Mouse (Mus musculus) cerebellum, postnatal 14 days (tissue): ENCODE data around the gene Nxph3.
"Not testable (repeated sequence)": the region's sequence is repeated elsewhere in the genome, so short reads cannot be mapped to it uniquely, and the experiment has no call there.

Experiments
- DNase-seq, 2 experiments: peaks; one replicate each; pipeline ENCODE4 v3.0.0; 2021; ENCODE audit warnings: mixed read lengths in 2 of 2

Gene Nxph3

GRCm38 (mm10) chr11:95517162-95517561, 2.8 kb upstream of the Nxph3 start:
- peak in 1 of 2 experiments; percentile 44 for DNase-seq

- DNase-seq = peak in 1 of 2 experiments; percentile 59
Observed at GRCm38 (mm10) chr11:95516491-95516911, 2.1 kb upstream of the Nxph3 start.

- DNase-seq = peak; percentile 41 to 46
Observed at GRCm38 (mm10) chr11:95515376-95516323, 1.3 kb upstream of the Nxph3 start.

- peak; percentile 51 to 52 for DNase-seq
Observed at GRCm38 (mm10) chr11:95513461-95514297, 691 bp downstream of the Nxph3 start.

- no peak for DNase-seq
Observed at GRCm38 (mm10) chr11:95512383-95512782, 2.0 kb downstream of the Nxph3 start.

GRCm38 (mm10) chr11:95511919-95512318, 2.5 kb downstream of the Nxph3 start:
- peak in 1 of 2 experiments; percentile 40 for DNase-seq

GRCm38 (mm10) chr11:95510631-95511030, 3.7 kb downstream of the Nxph3 start:
- no peak for DNase-seq

GRCm38 (mm10) chr11:95509126-95509717, 5.1 kb downstream of the Nxph3 start:
- peak; percentile 43 to 66 for DNase-seq

GRCm38 (mm10) chr11:95508211-95508926, 6.0 kb downstream of the Nxph3 start:
- peak; percentile 20 to 40 for DNase-seq

- peak in 1 of 2 experiments; percentile 9 for DNase-seq
Observed at GRCm38 (mm10) chr11:95507785-95508184, 6.6 kb downstream of the Nxph3 start.

GRCm38 (mm10) chr11:95507041-95507716, 7.2 kb downstream of the Nxph3 start:
- DNase-seq = peak; percentile 53 to 63

- DNase-seq = peak; percentile 62 to 63
Observed at GRCm38 (mm10) chr11:95504271-95504731, 10.1 kb downstream of the Nxph3 start.

GRCm38 (mm10) chr11:95503581-95504180, 10.7 kb downstream of the Nxph3 start:
- peak; percentile 69 to 75 for DNase-seq

- not testable (repeated sequence) for DNase-seq
Observed at GRCm38 (mm10) chr11:95501826-95502225, 12.5 kb downstream of the Nxph3 start.

GRCm38 (mm10) chr11:95500836-95501235, 13.5 kb downstream of the Nxph3 start:
- DNase-seq = peak; percentile 68 to 74

GRCm38 (mm10) chr11:95500412-95500811, 14.0 kb downstream of the Nxph3 start:
- DNase-seq = peak in 1 of 2 experiments; percentile 46

- no peak for DNase-seq
Observed at GRCm38 (mm10) chr11:95497921-95498320, 16.4 kb downstream of the Nxph3 start.

- peak in 1 of 2 experiments; percentile 23 for DNase-seq
Observed at GRCm38 (mm10) chr11:95495883-95496282, 18.5 kb downstream of the Nxph3 start.

GRCm38 (mm10) chr11:95494374-95494773, 20.0 kb downstream of the Nxph3 start:
- no peak for DNase-seq

- DNase-seq = no peak
Observed at GRCm38 (mm10) chr11:95493950-95494349, 20.4 kb downstream of the Nxph3 start.

- DNase-seq = peak; percentile 66 to 72
Observed at GRCm38 (mm10) chr11:95493010-95493409, 21.4 kb downstream of the Nxph3 start.
